Mouse (Mus musculus): Measurements from ENCODE around the gene Tsen54.

Tsen54 gene

GRCm38 (mm10) chr11:115803072-115803709 is 11.3 kb upstream of the Tsen54 start:
- in situ Hi-C loops (cut with MboI), result no loop called here

GRCm38 (mm10) chr11:115805005-115805404 is 9.5 kb upstream of the Tsen54 start:
- in situ Hi-C loops (cut with MboI), result no loop called here

- in situ Hi-C loops (cut with MboI), result no loop called here
These were observed 8.4 kb upstream of the Tsen54 start for GRCm38 (mm10) chr11:115806154-115806553.

GRCm38 (mm10) chr11:115807306-115807705 is 7.2 kb upstream of the Tsen54 start:
- in situ Hi-C loops (cut with MboI), result no loop called here

GRCm38 (mm10) chr11:115807971-115808370 is 6.6 kb upstream of the Tsen54 start:
- in situ Hi-C loops (cut with MboI), result no loop called here

GRCm38 (mm10) chr11:115808696-115809310 is 5.7 kb upstream of the Tsen54 start:
- in situ Hi-C loops (cut with MboI), result no loop called here

GRCm38 (mm10) chr11:115809311-115809781 is 5.2 kb upstream of the Tsen54 start:
- in situ Hi-C loops (cut with MboI), result no loop called here

- in situ Hi-C loops (cut with MboI), result loop anchor here (5.0 to 10.0 kb wide), 2 partner anchors 88 to 326 kb away; no protein-coding TSS in a partner anchor
These were observed 4.1 kb upstream of the Tsen54 start for GRCm38 (mm10) chr11:115810377-115810776.

GRCm38 (mm10) chr11:115811381-115812093 is 3.0 kb upstream of the Tsen54 start:
- in situ Hi-C loops (cut with MboI), result loop anchor here (5.0 to 10.0 kb wide), 2 partner anchors 89 to 327 kb away; no protein-coding TSS in a partner anchor

GRCm38 (mm10) chr11:115812095-115812494 is 2.4 kb upstream of the Tsen54 start:
- in situ Hi-C loops (cut with MboI), result loop anchor here (5.0 to 10.0 kb wide), 2 partner anchors 90 to 327 kb away; no protein-coding TSS in a partner anchor

GRCm38 (mm10) chr11:115812533-115813420 is 1.7 kb upstream of the Tsen54 start:
- in situ Hi-C loops (cut with MboI), result loop anchor here (5.0 to 10.0 kb wide), 2 partner anchors 90 to 328 kb away; no protein-coding TSS in a partner anchor

- in situ Hi-C loops (cut with MboI), result loop anchor here (5.0 to 10.0 kb wide), 2 partner anchors 91 to 329 kb away; no protein-coding TSS in a partner anchor
These were observed 822 bp upstream of the Tsen54 start, which contains the start of gene Caskin2 for GRCm38 (mm10) chr11:115813507-115814296. Gene Caskin2 (minus strand): TSS chr11:115813639.

- in situ Hi-C loops (cut with MboI), result loop anchor here (10.0 kb wide), 1 partner anchor 333 kb away; no protein-coding TSS in a partner anchor
These were observed 2.8 kb downstream of the Tsen54 start for GRCm38 (mm10) chr11:115817331-115817730.

GRCm38 (mm10) chr11:115819915-115820623 is 5.5 kb downstream of the Tsen54 start:
- in situ Hi-C loops (cut with MboI), result loop anchor here (10.0 kb wide), 1 partner anchor 335 kb away; no protein-coding TSS in a partner anchor

GRCm38 (mm10) chr11:115821001-115821400 is 6.5 kb downstream of the Tsen54 start:
- in situ Hi-C loops (cut with MboI), result no loop called here

GRCm38 (mm10) chr11:115823774-115824740 is 9.5 kb downstream of the Tsen54 start, which contains the start of gene Llgl2:
Gene Llgl2 (plus strand): TSS chr11:115824049.
- in situ Hi-C loops (cut with MboI), result no loop called here

- in situ Hi-C loops (cut with MboI), result no loop called here
These were observed 10.3 kb downstream of the Tsen54 start for GRCm38 (mm10) chr11:115824813-115825212.

GRCm38 (mm10) chr11:115826487-115826886 is 12.0 kb downstream of the Tsen54 start:
- in situ Hi-C loops (cut with MboI), result no loop called here
